Mouse (Mus musculus) CH12.LX (cell line): ENCODE measurements at regions not wholly inside any gene's neighbourhood (a gene's known extent, or its start where the extent isn't known, plus 50 kb on each side); places are given as distances from the start of the nearest gene placed in this dataset.

Experiments
- CHD1 ChIP-seq: IDR thresholded peaks from 2 replicates; pipeline ENCODE4 v1.6.1; 2012; ENCODE audit warnings: low read depth, low read length, improper control_type of control experiment, inconsistent platforms
- CTCF ChIP-seq, 2 experiments: IDR thresholded peaks in 1 of 2; conservative IDR thresholded peaks in 1 of 2; 2 replicates each; pipeline ENCODE4 v1.5.1; 2011 to 2012; ENCODE audit warnings: low read depth in 2 of 2, low read length in 2 of 2, improper control_type of control experiment in 1 of 2, inconsistent platforms in 1 of 2, mild to moderate bottlenecking in 1 of 2, moderate library complexity in 1 of 2
- ELF1 ChIP-seq: IDR thresholded peaks from 2 replicates; pipeline ENCODE4 v1.6.1; 2014; ENCODE audit warnings: low read depth, mild to moderate bottlenecking, inconsistent platforms, low read length, improper control_type of control experiment
- EP300 ChIP-seq: IDR thresholded peaks from 2 replicates; pipeline ENCODE4 v1.6.1; 2011; ENCODE audit warnings: low read length, improper control_type of control experiment
- ETS1 ChIP-seq: conservative IDR thresholded peaks from 2 replicates; pipeline ENCODE4 v1.6.1; 2012; ENCODE audit warnings: low read depth, mild to moderate bottlenecking, inconsistent platforms, low read length, improper control_type of control experiment, moderate library complexity
- JUN ChIP-seq: IDR thresholded peaks from 2 replicates; pipeline ENCODE4 v1.6.1; 2011; ENCODE audit warnings: low read depth, mild to moderate bottlenecking, low read length, improper control_type of control experiment, moderate library complexity; ENCODE audit not compliant: insufficient read depth
- MAX ChIP-seq: IDR thresholded peaks from 2 replicates; pipeline ENCODE4 v1.6.1; 2011; ENCODE audit warnings: low read length, improper control_type of control experiment
- NRF1 ChIP-seq: IDR thresholded peaks from 2 replicates; pipeline ENCODE4 v1.6.1; 2014; ENCODE audit warnings: low read depth, mild to moderate bottlenecking, inconsistent platforms, low read length, improper control_type of control experiment, moderate library complexity
- POLR2A ChIP-seq: IDR thresholded peaks from 2 replicates; pipeline ENCODE4 v1.6.1; 2011; ENCODE audit warnings: low read depth, mild to moderate bottlenecking, improper control_type of control experiment, low read length
- POLR2AphosphoS2 ChIP-seq: IDR thresholded peaks from 2 replicates; pipeline ENCODE4 v1.6.1; 2011; ENCODE audit warnings: low read depth, low read length, improper control_type of control experiment

GRCm38 (mm10) chr14:88410722-88411437, 60.3 kb downstream of the Pcdh20 start:
- TF ChIP-seq POLR2A (no peak), CTCF (conservative IDR thresholded peaks at IDR 0.05 in 1 of 2, IDR thresholded peaks at IDR 0.05 in 1 of 2; ENCODE audit: low read depth in 2 of 2, low read length in 2 of 2) (no peak), EP300 (no peak), JUN (no peak), ELF1 (no peak), MAX (no peak), CHD1 (no peak), NRF1 (no peak), POLR2AphosphoS2 (no peak), ETS1 (no peak)
